Mouse (Mus musculus): ENCODE results near the gene Rrn3.
"Not testable (repeated sequence)": the region's sequence is repeated elsewhere in the genome, so short reads cannot be mapped to it uniquely, and the experiment has no call there.

Rrn3 gene

GRCm38 (mm10) chr16:13785932-13786331 lies 5.4 kb downstream of the Rrn3 start:
- peak; percentile 97 for DNase-seq (ENCODE audit: low read depth, low spot score)

- not testable (repeated sequence) for DNase-seq (ENCODE audit: low read depth, low spot score)
Observed at GRCm38 (mm10) chr16:13793441-13793840, 12.9 kb downstream of the Rrn3 start.

GRCm38 (mm10) chr16:13796746-13797175 lies 16.3 kb downstream of the Rrn3 start:
- DNase-seq (ENCODE audit: low read depth, low spot score) = no peak

- no peak for DNase-seq (ENCODE audit: low read depth, low spot score)
Observed at GRCm38 (mm10) chr16:13801231-13801630, 20.7 kb downstream of the Rrn3 start.

GRCm38 (mm10) chr16:13804666-13805065 lies 24.2 kb downstream of the Rrn3 start:
- DNase-seq (ENCODE audit: low read depth, low spot score) = peak; percentile 75

GRCm38 (mm10) chr16:13807616-13808015 lies 27.1 kb downstream of the Rrn3 start:
- no peak for DNase-seq (ENCODE audit: low read depth, low spot score)

- no peak for DNase-seq (ENCODE audit: low read depth, low spot score)
Observed at GRCm38 (mm10) chr16:13808410-13808809, 27.9 kb downstream of the Rrn3 start.

GRCm38 (mm10) chr16:13812152-13812551 lies 31.6 kb downstream of the Rrn3 start:
- peak; percentile 52 for DNase-seq (ENCODE audit: low read depth, low spot score)

GRCm38 (mm10) chr16:13813200-13813599 lies 32.7 kb downstream of the Rrn3 start:
- DNase-seq (ENCODE audit: low read depth, low spot score) = no peak

GRCm38 (mm10) chr16:13818560-13819393 lies 38.3 kb downstream of the Rrn3 start, which contains the start of gene Ntan1:
Gene Ntan1, plus strand, starts transcription at chr16:13818845.
- peak; percentile 94 for DNase-seq (ENCODE audit: low read depth, low spot score)

- peak; percentile 44 for DNase-seq (ENCODE audit: low read depth, low spot score)
Observed at GRCm38 (mm10) chr16:13819394-13819743, 38.9 kb downstream of the Rrn3 start.

GRCm38 (mm10) chr16:13819806-13820500 lies 39.4 kb downstream of the Rrn3 start:
- no peak for DNase-seq (ENCODE audit: low read depth, low spot score)

- peak; percentile 46 for DNase-seq (ENCODE audit: low read depth, low spot score)
Observed at GRCm38 (mm10) chr16:13820771-13821170, 40.3 kb downstream of the Rrn3 start.

- no peak for DNase-seq (ENCODE audit: low read depth, low spot score)
Observed at GRCm38 (mm10) chr16:13825781-13826490, 45.4 kb downstream of the Rrn3 start.

GRCm38 (mm10) chr16:13826511-13826910 lies 46.0 kb downstream of the Rrn3 start:
- DNase-seq (ENCODE audit: low read depth, low spot score) = no peak

- peak; percentile 47 for DNase-seq (ENCODE audit: low read depth, low spot score)
Observed at GRCm38 (mm10) chr16:13830444-13830843, 49.9 kb downstream of the Rrn3 start.

- no peak for DNase-seq (ENCODE audit: low read depth, low spot score)
Observed at GRCm38 (mm10) chr16:13831606-13832005, 51.1 kb downstream of the Rrn3 start.

GRCm38 (mm10) chr16:13834382-13834781 lies 53.9 kb downstream of the Rrn3 start:
- no peak for DNase-seq (ENCODE audit: low read depth, low spot score)

GRCm38 (mm10) chr16:13840056-13840455 lies 59.5 kb downstream of the Rrn3 start:
- no peak for DNase-seq (ENCODE audit: low read depth, low spot score)

GRCm38 (mm10) chr16:13840956-13841355 lies 60.4 kb downstream of the Rrn3 start:
- no peak for DNase-seq (ENCODE audit: low read depth, low spot score)

- DNase-seq (ENCODE audit: low read depth, low spot score) = no peak
Observed at GRCm38 (mm10) chr16:13845031-13845430, 64.5 kb downstream of the Rrn3 start.

- DNase-seq (ENCODE audit: low read depth, low spot score) = no peak
Observed at GRCm38 (mm10) chr16:13846675-13847074, 66.2 kb downstream of the Rrn3 start.

Measured in ES-CJ7 (cell line).